Comparison of ENCODE assay signal across 9 mouse cellular contexts in the genomic region with DNA sequence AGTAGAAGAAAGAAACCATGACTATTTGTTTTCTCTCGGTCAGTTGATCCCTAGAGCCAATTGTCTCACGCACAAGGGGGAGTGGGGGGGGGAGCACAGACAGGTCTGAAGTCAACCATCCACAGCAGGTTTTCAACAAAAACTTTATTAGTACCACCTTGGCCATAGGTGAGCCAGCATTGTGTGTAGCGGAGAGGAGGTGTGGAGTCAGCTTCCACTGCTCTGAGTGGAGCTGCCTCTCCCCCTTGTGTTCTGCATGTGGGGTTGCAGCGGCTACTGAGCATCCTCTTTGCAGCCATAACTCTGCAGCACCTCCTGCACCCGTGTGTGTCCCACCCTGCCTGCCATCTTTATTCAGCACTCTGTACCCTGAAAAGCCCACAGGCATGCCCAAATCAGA. TPM values are rescaled to one million over a fixed set of nuclear protein-coding genes. Genes with fewer than 3 reads are reported as not detected.
DNase-seq lines count a peak whose midpoint lies in the region; ATAC-seq lines count a peak whose summit lies in the region.
"Had no signal": no experiment of that assay in that cellular context is flagged by ENCODE, and none has a peak within 500 bp of the region (broad histone marks: within the 10 kb centered on the region; RNA-seq: fewer than 3 reads in every experiment).

No protein-coding gene starts in this region.

- 26% methylated on average over 5 of the region's 5 CpGs for WGBS in hindbrain, embryonic 16.5 days

- H3K9me3 ChIP-seq in hindbrain, embryonic 16.5 days (ENCODE audit: control insufficient read depth, low read length), result no peaks in the 10 kb centered on the region

- H3K4me2 ChIP-seq in hindbrain, embryonic 16.5 days (ENCODE audit: low read length), result peak overlapping the region; percentile 9; the same call in 1 of the 2 replicates

- H3K36me3 ChIP-seq in hindbrain, embryonic 16.5 days (ENCODE audit: control insufficient read depth, insufficient read depth, low read length), result no peaks in the 10 kb centered on the region
- H3K36me3 ChIP-seq: G1E had no signal

- peaks cover 2% of the 10 kb centered on the region for H3K4me1 ChIP-seq in hindbrain, embryonic 16.5 days (ENCODE audit: control insufficient read depth, insufficient read depth, low read depth, low read length)

- no peak overlapping the region for H3K4me3 ChIP-seq in hindbrain, embryonic 16.5 days (ENCODE audit: low read length)

- no peaks in the 10 kb centered on the region for H3K27me3 ChIP-seq in hindbrain, embryonic 16.5 days (replicated peaks; ENCODE audit: control insufficient read depth, insufficient read depth, low read length)

- H3K9ac ChIP-seq in hindbrain, embryonic 16.5 days (ENCODE audit: low read depth, low read length), result no peak overlapping the region

- DNase-seq in gastrocnemius, adult 18-20 months (ENCODE audit: low spot score), result peak; percentile 5
- DNase-seq in gastrocnemius, adult 8-10 months (ENCODE audit: low spot score in 2 of 2), result no peak
- peak; percentile 57 for DNase-seq in A20 (ENCODE audit: low read depth, low spot score)
- DNase-seq in cerebellum, adult 9-10 months, result peak; percentile 8
- DNase-seq in ovary, postnatal 14 days (ENCODE audit: low spot score), result no peak
- no peak for DNase-seq in gastrocnemius, postnatal 36 days
- DNase-seq in thymus, postnatal 4 days, result no peak

- no peak overlapping the region for H3K27ac ChIP-seq in hindbrain, embryonic 16.5 days (ENCODE audit: low read depth, low read length)

- intact Hi-C loops in gastrocnemius, postnatal 36 days (cut with DNase I), result loop anchor here (10.0 kb wide), 1 partner anchor 340 kb away; no protein-coding TSS in a partner anchor

- ATAC-seq in hindbrain, embryonic 16.5 days, result peak; percentile 76

RNA-seq across cellular contexts. Expression of a gene that starts 6.3 kb away (rescaled TPM):
- under 1 TPM; 0.11 to 0.31 TPM for total RNA-seq in gastrocnemius, adult 18-20 months (2021)
- 1 to 10 TPM in 1 of 4 experiments, under 1 TPM in 3; 0.13 to 1.5 (median 0.41) TPM for total RNA-seq in gastrocnemius, adult 8-10 months (2022)
- polyA plus RNA-seq in hindbrain, embryonic 16.5 days (2015; fragmentation: Nextera tagmentation; extraction: Ambion mirVana), result 17.6 and 17.8 TPM in 2 replicates
- total RNA-seq in gastrocnemius, postnatal 36 days (2021), result under 1 TPM in 1 of 2 experiments, not detected in 1; 0.10 TPM
- polyA plus RNA-seq: G1E had no signal

Comparison
In these comparisons a context has a peak if more than half of its experiments do, and no peak if none do; other contexts are left out.
1. DNase-seq: peak in gastrocnemius, adult 18-20 months (single experiment), A20 (single experiment) and cerebellum, adult 9-10 months (single experiment); none in gastrocnemius, adult 8-10 months (0 of 2), ovary, postnatal 14 days (single experiment), gastrocnemius, postnatal 36 days (0 of 2) and thymus, postnatal 4 days (single experiment).